Mouse (Mus musculus) CH12.LX (cell line): ENCODE measurements at regions not wholly inside any gene's neighbourhood (a gene's known extent, or its start where the extent isn't known, plus 50 kb on each side); places are given as distances from the start of the nearest gene placed in this dataset.

Experiments used
- DNase-seq: peaks from one replicate; pipeline ENCODE4 v3.0.0-alpha.2; 2013; ENCODE audit errors: extremely low read depth
- H3K27ac ChIP-seq: 2 replicates; pipeline ENCODE4 v1.5.1; 2012; ENCODE audit warnings: low read depth, mild to moderate bottlenecking, control low read depth, moderate library complexity; ENCODE audit not compliant: insufficient read depth
- H3K27me3 ChIP-seq: replicated peaks from 2 replicates; pipeline ENCODE3; 2012; ENCODE audit warnings: inconsistent platforms
- H3K36me3 ChIP-seq, 2 experiments: replicated peaks in 1 of 2; 2 replicates each; pipeline versions ENCODE3 to v1.6.1; 2012; ENCODE audit warnings: inconsistent platforms in 1 of 2, low read length in 1 of 2, mild to moderate bottlenecking in 1 of 2, mixed read lengths in 1 of 2, moderate library complexity in 1 of 2; ENCODE audit not compliant: control insufficient read depth in 1 of 2, insufficient read depth in 1 of 2
- H3K4me1 ChIP-seq, 2 experiments: 2 replicates each; pipeline ENCODE4 v1.6.1; 2012; ENCODE audit warnings: inconsistent platforms in 1 of 2, moderate library complexity in 1 of 2; ENCODE audit not compliant: insufficient read depth in 2 of 2, control insufficient read depth in 1 of 2
- H3K4me2 ChIP-seq: 2 replicates; pipeline ENCODE4 v1.6.1; 2012; ENCODE audit warnings: low read depth, mild to moderate bottlenecking, control low read depth; ENCODE audit not compliant: poor library complexity, insufficient read depth, severe bottlenecking
- H3K4me3 ChIP-seq, 3 experiments: fragments of 150-350 bp in 1 of 3; sonication (generic) in 1 of 3; replicated peaks in 1 of 3; 2 replicates each; pipeline versions ENCODE3 to v1.5.1; 2011 to 2012; ENCODE audit warnings: low read depth in 2 of 3, low read length in 2 of 3, mild to moderate bottlenecking in 2 of 3, moderate library complexity in 2 of 3, control low read depth in 1 of 3, improper control_type of control experiment in 1 of 3, inconsistent platforms in 1 of 3, mixed read lengths in 1 of 3; ENCODE audit not compliant: poor library complexity in 1 of 3
- H3K79me2 ChIP-seq: replicated peaks from 2 replicates; pipeline ENCODE4 v1.6.1; 2012; ENCODE audit warnings: mild to moderate bottlenecking, moderate library complexity; ENCODE audit not compliant: control insufficient read depth, poor library complexity, insufficient read depth, severe bottlenecking; ENCODE audit errors: extremely low read depth
- H3K9ac ChIP-seq: 2 replicates; pipeline ENCODE4 v1.6.1; 2012; ENCODE audit warnings: low read depth, mild to moderate bottlenecking, control low read depth, moderate library complexity; ENCODE audit not compliant: insufficient read depth
- H3K9me3 ChIP-seq: replicated peaks from 2 replicates; pipeline ENCODE3; 2012; ENCODE audit warnings: low read length, inconsistent platforms, mixed read lengths
- ETS1 ChIP-seq: conservative IDR thresholded peaks from 2 replicates; pipeline ENCODE4 v1.6.1; 2012; ENCODE audit warnings: low read depth, mild to moderate bottlenecking, inconsistent platforms, low read length, improper control_type of control experiment, moderate library complexity
- JUND ChIP-seq: conservative IDR thresholded peaks from 2 replicates; pipeline ENCODE4 v1.6.1; 2011; ENCODE audit warnings: low read depth, low read length, improper control_type of control experiment
- KAT2A ChIP-seq: IDR thresholded peaks from 2 replicates; pipeline ENCODE4 v1.6.1; 2012; ENCODE audit warnings: low read length, improper control_type of control experiment, inconsistent platforms; ENCODE audit not compliant: insufficient replicate concordance
- MEF2A ChIP-seq: IDR thresholded peaks from 2 replicates; pipeline ENCODE4 v1.6.1; 2014; ENCODE audit warnings: low read depth, mild to moderate bottlenecking, inconsistent platforms, low read length, improper control_type of control experiment, borderline replicate concordance
- MXI1 ChIP-seq: IDR thresholded peaks from 2 replicates; pipeline ENCODE4 v1.6.1; 2011; ENCODE audit warnings: mild to moderate bottlenecking, low read depth, low read length, improper control_type of control experiment
- NRF1 ChIP-seq: IDR thresholded peaks from 2 replicates; pipeline ENCODE4 v1.6.1; 2014; ENCODE audit warnings: low read depth, mild to moderate bottlenecking, inconsistent platforms, low read length, improper control_type of control experiment, moderate library complexity
- POLR2A ChIP-seq: IDR thresholded peaks from 2 replicates; pipeline ENCODE4 v1.6.1; 2011; ENCODE audit warnings: low read depth, mild to moderate bottlenecking, improper control_type of control experiment, low read length
- SIN3A ChIP-seq: IDR thresholded peaks from 2 replicates; pipeline ENCODE4 v1.6.1; 2012; ENCODE audit warnings: low read length, improper control_type of control experiment, inconsistent platforms
- UBTF ChIP-seq: IDR thresholded peaks from 2 replicates; pipeline ENCODE4 v1.6.1; 2012; ENCODE audit warnings: low read depth, mild to moderate bottlenecking, inconsistent platforms, low read length, improper control_type of control experiment, moderate library complexity
- USF2 ChIP-seq: conservative IDR thresholded peaks from 2 replicates; pipeline ENCODE4 v1.6.1; 2011; ENCODE audit warnings: low read depth, low read length, improper control_type of control experiment
- ZMIZ1 ChIP-seq: IDR thresholded peaks from 2 replicates; pipeline ENCODE4 v1.6.1; 2012; ENCODE audit warnings: low read depth, mild to moderate bottlenecking, inconsistent platforms, low read length, improper control_type of control experiment
- dilution Hi-C: fragments of 300-500 bp; cut with MboI; formaldehyde crosslinking; loops from 2 replicates; pipeline ENCODE4 v1.14.3; 2020; ENCODE audit warnings: low sequenced_read_pairs; ENCODE audit not compliant: extremely low pct_unique_long_range_greater_than_20kb, extremely low pct_ligation_motif_present
- in situ Hi-C: fragments of 300-500 bp; cut with MboI; formaldehyde crosslinking; loops from 3 replicates; pipeline ENCODE4 v1.14.3; 2019; ENCODE audit warnings: low sequenced_read_pairs, low pct_ligation_motif_present, low pct_unique_long_range_greater_than_20kb, mixed read lengths

DNA sequence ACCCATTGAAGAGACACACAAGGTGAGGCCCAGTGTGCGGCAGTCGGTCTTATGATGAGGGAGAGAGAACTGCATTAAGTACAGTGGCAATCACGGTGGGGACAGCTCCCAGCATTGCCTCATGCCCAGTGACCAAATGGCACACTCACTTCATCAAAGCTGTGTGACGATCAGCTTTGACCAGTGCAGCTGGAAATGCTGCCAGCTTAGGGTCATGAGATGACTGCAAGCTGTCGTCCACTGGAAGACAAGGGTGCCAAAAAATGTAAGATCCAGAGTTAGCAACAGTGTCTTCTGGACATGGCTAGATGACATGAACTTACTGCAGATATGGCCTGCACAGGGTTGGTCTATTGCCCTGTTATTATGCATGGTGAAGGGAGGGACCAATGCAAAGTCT is 114.0 kb downstream of the Irs2 start:
- H3K27me3 ChIP-seq = no peaks in the 10 kb centered on the region

DNA sequence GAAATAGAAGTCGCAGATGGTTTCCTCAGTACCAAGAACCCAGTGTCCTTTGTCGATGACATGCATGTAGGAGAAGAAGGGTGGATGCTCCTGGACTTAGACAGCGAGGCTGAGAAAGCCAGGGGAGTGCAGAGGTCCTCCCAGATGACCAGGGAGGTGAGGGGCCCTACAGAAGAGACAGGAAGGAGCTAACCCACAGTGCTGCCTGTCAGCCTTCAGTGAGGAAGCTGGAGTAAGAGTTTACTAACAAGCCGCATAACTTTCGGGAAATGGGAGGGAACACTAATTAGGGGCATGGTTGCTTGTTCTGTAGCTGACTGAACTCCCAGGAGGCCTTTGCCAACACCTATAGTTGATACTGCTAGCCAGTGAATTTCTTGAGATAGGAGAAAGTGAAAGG is 114.5 kb downstream of the Irs2 start:
- dilution Hi-C loops = no loop called here

More for the DNA sequence above, 114.0 kb downstream of the Irs2 start:
- no peak overlapping the region for H3K4me3 ChIP-seq
- in situ Hi-C loops (no loop called here), dilution Hi-C loops (no loop called here)
- no peak overlapping the region for H3K4me2 ChIP-seq
- TF ChIP-seq UBTF = no peak
- TF ChIP-seq POLR2A = no peak
- TF ChIP-seq MEF2A = no peak
- no peak for TF ChIP-seq USF2
- no peak for TF ChIP-seq SIN3A
- no peak for TF ChIP-seq NRF1
- H3K27ac ChIP-seq = no peak overlapping the region
- H3K9me3 ChIP-seq = no peaks in the 10 kb centered on the region
- no peaks in the 10 kb centered on the region for H3K79me2 ChIP-seq
- no peak overlapping the region for H3K9ac ChIP-seq
- peaks cover 2 to 11% of the 10 kb centered on the region in 2 experiments for H3K4me1 ChIP-seq
- DNase-seq = no peak
- peaks cover 0 to 2% of the 10 kb centered on the region in 2 experiments for H3K36me3 ChIP-seq

DNA sequence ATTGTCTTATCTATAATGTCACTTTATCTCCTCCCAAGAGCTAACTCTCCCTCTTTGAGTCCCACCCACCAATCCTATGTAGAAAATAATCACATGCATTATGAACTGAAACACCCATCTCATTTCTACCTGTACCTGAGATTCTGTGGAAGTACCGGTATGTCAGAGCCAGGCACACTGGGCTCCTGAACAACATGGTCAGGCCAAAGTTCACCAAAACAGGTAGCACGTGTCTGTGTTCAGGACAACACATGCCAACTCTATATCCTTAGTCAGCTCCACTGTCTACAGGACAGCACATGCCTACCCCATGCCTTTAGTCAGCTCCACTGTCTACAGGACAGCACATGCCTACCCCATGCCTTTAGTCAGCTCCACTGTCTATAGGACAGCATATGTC is 116.4 kb downstream of the Irs2 start:
- Histone ChIP-seq H3K79me2 (no peaks in the 10 kb centered on the region), H3K4me2 (no peak overlapping the region), H3K9ac (no peak overlapping the region)
- no peak for DNase-seq
- dilution Hi-C loops = no loop called here
- no peak for TF ChIP-seq ETS1
- no peak for TF ChIP-seq KAT2A
- TF ChIP-seq, all 38 proteins: peak for 0
- no peaks in the 10 kb centered on the region for H3K9me3 ChIP-seq
- H3K4me1 ChIP-seq = peaks cover 0 to 3% of the 10 kb centered on the region in 2 experiments; a peak in 1 of 4 replicates
- no peaks in the 10 kb centered on the region for H3K27me3 ChIP-seq
- H3K4me3 ChIP-seq = no peak overlapping the region
- H3K36me3 ChIP-seq = no peaks in the 10 kb centered on the region
- in situ Hi-C loops = no loop called here
- H3K27ac ChIP-seq = no peak overlapping the region

More for the DNA sequence above, 114.5 kb downstream of the Irs2 start:
- Histone ChIP-seq H3K79me2 (no peaks in the 10 kb centered on the region), H3K4me3 (no peak overlapping the region), H3K4me1 (peaks cover 2 to 5% of the 10 kb centered on the region in 2 experiments), H3K27ac (no peak overlapping the region), H3K27me3 (no peaks in the 10 kb centered on the region), H3K9me3 (no peaks in the 10 kb centered on the region), H3K4me2 (no peak overlapping the region), H3K36me3 (peaks cover 0 to 2% of the 10 kb centered on the region in 2 experiments), H3K9ac (no peak overlapping the region)
- TF ChIP-seq MXI1 (no peak), ZMIZ1 (no peak), POLR2A (no peak), JUND (no peak)
- DNase-seq = no peak
- in situ Hi-C loops = no loop called here
